Mouse (Mus musculus): ENCODE results near the gene Tanc1. TPM values are rescaled to one million over a fixed set of nuclear protein-coding genes. Genes with fewer than 3 reads are reported as not detected.

The Tanc1 gene
- polyA plus RNA-seq, 1 experiment from 2014 or later: 10.8 TPM

GRCm38 (mm10) chr2:59757015-59757414 is 145.2 kb downstream of the Tanc1 start:
- H3K36me3 ChIP-seq: no peaks in the 10 kb centered on the region
- 77% methylated on average over 6 of the region's 6 CpGs for WGBS
- H3K27me3 ChIP-seq: no peaks in the 10 kb centered on the region
- no peak overlapping the region for H3K4me3 ChIP-seq
- ATAC-seq (ENCODE audit: low FRiP score, low read depth): no peak
- H3K9me3 ChIP-seq: no peaks in the 10 kb centered on the region
- H3K4me2 ChIP-seq (replicated peaks): no peak overlapping the region
- H3K9ac ChIP-seq (replicated peaks): no peak overlapping the region
- H3K4me1 ChIP-seq: peaks cover 10% of the 10 kb centered on the region; the same call in 1 of the 2 replicates
- no peak overlapping the region for H3K27ac ChIP-seq (replicated peaks)

DNA sequence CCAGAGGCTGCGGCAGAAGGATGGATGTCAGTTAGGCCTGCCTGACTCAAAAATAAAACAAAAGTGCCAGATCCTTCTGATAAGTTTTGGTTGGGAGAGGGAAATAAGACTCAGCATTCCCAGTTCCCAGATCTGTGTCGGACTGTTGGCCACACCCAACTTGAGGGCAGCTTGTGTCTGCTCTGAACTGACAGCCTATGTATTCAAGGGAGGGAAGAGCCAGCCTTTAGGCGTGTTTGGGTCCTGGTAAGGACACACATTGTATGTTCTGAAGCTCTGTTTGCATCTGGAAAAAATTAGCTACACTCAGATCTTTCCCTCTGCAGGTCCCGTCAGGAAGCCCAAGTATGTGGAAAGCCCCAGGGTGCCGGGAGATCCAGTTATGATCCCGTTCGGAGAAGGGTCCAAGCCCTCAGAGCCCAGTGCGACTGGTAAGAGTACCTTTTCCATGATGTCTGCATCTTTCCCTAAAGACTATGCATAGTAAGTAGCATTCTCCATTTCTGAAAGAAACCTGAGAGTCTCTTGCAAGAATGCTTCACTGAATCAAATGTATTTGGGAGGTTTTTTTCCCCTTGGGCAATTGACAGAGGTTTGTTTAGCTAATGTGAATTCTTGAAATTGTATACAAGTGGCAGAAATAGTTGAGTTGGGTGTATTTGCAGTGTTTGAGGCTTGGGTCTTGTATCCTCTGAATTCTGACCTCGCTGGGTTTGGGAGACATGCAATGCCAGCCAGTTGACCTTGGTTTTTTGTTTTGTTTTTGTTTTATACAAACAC is 146.5 kb downstream of the Tanc1 start:
- no peak for ATAC-seq (ENCODE audit: low FRiP score, low read depth)
- Histone ChIP-seq H3K4me3 (no peak overlapping the region), H3K9ac (replicated peaks) (no peak overlapping the region), H3K36me3 (no peaks in the 10 kb centered on the region), H3K9me3 (no peaks in the 10 kb centered on the region), H3K4me1 (peaks cover 10% of the 10 kb centered on the region; the same call in 1 of the 2 replicates), H3K27ac (replicated peaks) (no peak overlapping the region), H3K27me3 (no peaks in the 10 kb centered on the region), H3K4me2 (replicated peaks) (no peak overlapping the region)
- 75% methylated on average over 9 of the region's 9 CpGs for WGBS

DNA sequence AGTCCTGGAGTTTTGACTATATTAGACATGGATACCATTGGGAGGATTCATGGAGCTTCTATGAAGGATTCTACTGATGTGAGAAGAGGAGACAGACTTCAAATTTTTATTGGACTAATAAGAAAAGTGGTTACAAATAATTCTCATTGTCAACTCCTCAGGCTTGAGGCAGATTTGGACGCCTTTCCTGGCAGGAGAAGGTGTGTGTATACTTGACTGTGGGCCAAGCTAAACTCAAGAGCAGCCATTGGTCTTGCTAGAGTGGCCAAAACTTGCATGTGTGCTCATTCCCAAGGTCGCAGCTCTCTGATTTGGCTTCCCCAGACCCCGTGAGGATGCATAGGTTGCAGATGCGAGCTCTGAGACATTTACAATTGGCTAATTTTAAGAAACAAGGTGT is 148.9 kb downstream of the Tanc1 start:
- WGBS: 95% methylated on average over 4 of the region's 4 CpGs
- no peaks in the 10 kb centered on the region for H3K36me3 ChIP-seq
- no peaks in the 10 kb centered on the region for H3K9me3 ChIP-seq
- no peak overlapping the region for H3K9ac ChIP-seq (replicated peaks)
- H3K27ac ChIP-seq (replicated peaks): no peak overlapping the region
- no peak for ATAC-seq (ENCODE audit: low FRiP score, low read depth)
- H3K4me2 ChIP-seq (replicated peaks): no peak overlapping the region
- peaks cover 10% of the 10 kb centered on the region for H3K4me1 ChIP-seq
- H3K4me3 ChIP-seq: no peak overlapping the region
- H3K27me3 ChIP-seq: no peaks in the 10 kb centered on the region

- no peak overlapping the region for H3K27ac ChIP-seq (replicated peaks)
- no peaks in the 10 kb centered on the region for H3K36me3 ChIP-seq
- no peaks in the 10 kb centered on the region for H3K9me3 ChIP-seq
- H3K4me3 ChIP-seq: no peak overlapping the region
- H3K4me1 ChIP-seq: peaks cover 10% of the 10 kb centered on the region
- no peak overlapping the region for H3K9ac ChIP-seq (replicated peaks)
- WGBS: 69% methylated on average over 12 of the region's 12 CpGs
- no peak overlapping the region for H3K4me2 ChIP-seq (replicated peaks)
- H3K27me3 ChIP-seq: no peaks in the 10 kb centered on the region
- ATAC-seq (ENCODE audit: low FRiP score, low read depth): no peak
Observed at GRCm38 (mm10) chr2:59761183-59761582, 149.3 kb downstream of the Tanc1 start.

GRCm38 (mm10) chr2:59762277-59762676 is 150.4 kb downstream of the Tanc1 start:
- Histone ChIP-seq H3K4me2 (replicated peaks) (no peak overlapping the region), H3K9me3 (no peaks in the 10 kb centered on the region), H3K27me3 (no peaks in the 10 kb centered on the region), H3K4me3 (no peak overlapping the region), H3K9ac (replicated peaks) (no peak overlapping the region), H3K4me1 (peaks cover 7% of the 10 kb centered on the region), H3K27ac (replicated peaks) (no peak overlapping the region), H3K36me3 (no peaks in the 10 kb centered on the region)
- WGBS: 88% methylated on average over 5 of the region's 5 CpGs
- no peak for ATAC-seq (ENCODE audit: low FRiP score, low read depth)

GRCm38 (mm10) chr2:59765671-59766070 is 153.8 kb downstream of the Tanc1 start:
- no peaks in the 10 kb centered on the region; the same call in 1 of the 2 replicates for H3K27me3 ChIP-seq
- no peak overlapping the region for H3K9ac ChIP-seq (replicated peaks)
- no peak overlapping the region for H3K4me3 ChIP-seq
- H3K4me2 ChIP-seq (replicated peaks): no peak overlapping the region
- H3K4me1 ChIP-seq: peaks cover 5% of the 10 kb centered on the region
- ATAC-seq (ENCODE audit: low FRiP score, low read depth): no peak
- H3K9me3 ChIP-seq: no peaks in the 10 kb centered on the region
- H3K27ac ChIP-seq (replicated peaks): no peak overlapping the region
- WGBS: 59% methylated on average over 10 of the region's 10 CpGs
- no peaks in the 10 kb centered on the region for H3K36me3 ChIP-seq

DNA sequence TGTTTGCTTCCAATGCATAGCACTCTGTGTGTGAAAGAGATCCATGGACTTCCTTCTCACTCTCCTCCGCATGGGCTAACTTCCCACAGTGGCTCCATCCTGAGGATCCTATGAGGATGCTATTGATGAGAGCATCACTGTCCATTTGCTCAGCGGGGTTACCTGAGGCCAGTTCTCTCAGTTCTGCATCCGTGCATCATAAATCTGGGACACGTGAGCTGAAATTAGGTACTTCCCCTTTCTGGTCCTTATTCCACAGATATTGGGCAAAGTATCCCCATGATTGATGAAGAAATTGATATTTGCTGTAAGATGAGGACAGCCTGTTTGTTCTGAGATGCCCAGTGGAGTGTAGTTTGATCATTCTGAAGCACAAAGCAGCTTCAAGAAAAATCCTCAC is 156.1 kb downstream of the Tanc1 start:
- H3K4me1 ChIP-seq: peaks cover 23% of the 10 kb centered on the region
- H3K9me3 ChIP-seq: no peaks in the 10 kb centered on the region
- no peak overlapping the region for H3K27ac ChIP-seq (replicated peaks)
- ATAC-seq (ENCODE audit: low FRiP score, low read depth): no peak
- H3K36me3 ChIP-seq: no peaks in the 10 kb centered on the region
- H3K4me3 ChIP-seq: no peak overlapping the region
- H3K27me3 ChIP-seq: no peaks in the 10 kb centered on the region; the same call in 1 of the 2 replicates
- WGBS: 92% methylated on average over 4 of the region's 4 CpGs
- no peak overlapping the region for H3K4me2 ChIP-seq (replicated peaks)
- no peak overlapping the region for H3K9ac ChIP-seq (replicated peaks)

DNA sequence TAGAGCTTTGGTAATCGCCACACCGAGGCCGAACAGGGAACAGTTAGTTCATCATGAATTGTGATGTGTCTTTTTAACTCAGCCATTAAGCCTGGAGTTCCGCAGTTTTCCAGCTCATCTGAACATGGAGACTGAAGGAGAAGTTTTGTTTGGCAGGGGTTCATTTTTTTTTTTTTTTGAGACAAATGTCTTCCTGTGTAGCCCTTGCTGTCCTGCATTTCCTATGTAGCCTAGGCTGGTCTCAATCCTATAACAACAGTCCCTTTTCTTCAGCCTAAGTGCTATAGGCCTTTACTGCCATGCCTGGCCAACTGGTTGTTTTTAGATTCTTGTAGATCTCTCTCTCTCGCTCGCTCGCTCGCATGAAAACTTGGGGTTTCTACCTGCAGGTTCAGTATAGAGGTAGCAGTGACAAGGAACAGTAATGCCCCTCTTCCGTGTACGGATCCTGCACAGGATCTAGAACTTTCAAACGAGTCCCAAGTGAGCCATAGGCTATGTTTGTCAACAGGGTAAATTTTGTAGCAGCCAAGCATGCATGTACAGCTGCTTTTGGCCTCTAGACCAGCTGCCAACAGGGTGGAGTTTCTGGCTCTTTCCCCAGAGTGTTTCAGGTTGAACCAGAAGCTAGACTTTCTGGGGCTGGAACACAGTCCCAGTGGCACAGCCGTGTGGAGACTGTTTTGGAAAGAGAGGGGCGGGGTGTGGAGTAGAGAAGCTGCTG is 157.0 kb downstream of the Tanc1 start:
- Histone ChIP-seq H3K36me3 (no peaks in the 10 kb centered on the region), H3K4me2 (replicated peaks) (no peak overlapping the region), H3K27ac (replicated peaks) (no peak overlapping the region), H3K27me3 (no peaks in the 10 kb centered on the region; the same call in 1 of the 2 replicates), H3K4me1 (peaks cover 26% of the 10 kb centered on the region), H3K9ac (replicated peaks) (no peak overlapping the region), H3K4me3 (no peak overlapping the region), H3K9me3 (no peaks in the 10 kb centered on the region)
- 94% methylated on average over 13 of the region's 13 CpGs for WGBS
- ATAC-seq (ENCODE audit: low FRiP score, low read depth): no peak

- no peaks in the 10 kb centered on the region for H3K9me3 ChIP-seq
- no peaks in the 10 kb centered on the region for H3K36me3 ChIP-seq
- H3K27me3 ChIP-seq: no peaks in the 10 kb centered on the region; the same call in 1 of the 2 replicates
- H3K4me1 ChIP-seq: peaks cover 26% of the 10 kb centered on the region
- no peak overlapping the region for H3K4me2 ChIP-seq (replicated peaks)
- no peak overlapping the region for H3K27ac ChIP-seq (replicated peaks)
- no peak overlapping the region for H3K4me3 ChIP-seq
- no peak for ATAC-seq (ENCODE audit: low FRiP score, low read depth)
- WGBS: 95% methylated on average over 3 of the region's 3 CpGs
- no peak overlapping the region for H3K9ac ChIP-seq (replicated peaks)
Observed at GRCm38 (mm10) chr2:59769385-59769735, 157.5 kb downstream of the Tanc1 start.

DNA sequence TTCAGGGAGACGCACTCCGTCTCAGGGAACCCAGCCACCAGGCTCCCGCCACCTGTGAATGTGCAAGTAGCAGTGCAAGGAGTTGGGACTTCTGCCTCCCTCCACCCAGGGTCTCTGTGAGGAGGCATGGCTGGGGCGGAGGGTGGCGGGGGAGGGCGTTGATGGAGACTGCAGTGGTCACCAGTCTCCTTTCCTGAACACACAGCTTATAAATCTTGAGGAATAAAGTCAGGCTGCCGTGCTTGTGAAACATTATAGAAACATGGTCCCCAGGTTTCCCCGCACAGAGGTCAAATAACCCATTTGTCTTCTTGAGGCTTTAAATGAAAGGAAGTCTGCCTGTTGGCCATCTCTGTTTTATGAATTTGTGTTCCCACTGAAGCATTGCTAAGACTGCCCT is 159.9 kb downstream of the Tanc1 start:
- Histone ChIP-seq H3K4me3 (no peak overlapping the region), H3K4me1 (peaks cover 30% of the 10 kb centered on the region), H3K9me3 (no peaks in the 10 kb centered on the region), H3K4me2 (replicated peaks) (no peak overlapping the region), H3K27ac (replicated peaks) (no peak overlapping the region), H3K27me3 (no peaks in the 10 kb centered on the region; the same call in 1 of the 2 replicates), H3K9ac (replicated peaks) (no peak overlapping the region), H3K36me3 (no peaks in the 10 kb centered on the region)
- ATAC-seq (ENCODE audit: low FRiP score, low read depth): no peak
- 72% methylated on average over 8 of the region's 8 CpGs for WGBS

DNA sequence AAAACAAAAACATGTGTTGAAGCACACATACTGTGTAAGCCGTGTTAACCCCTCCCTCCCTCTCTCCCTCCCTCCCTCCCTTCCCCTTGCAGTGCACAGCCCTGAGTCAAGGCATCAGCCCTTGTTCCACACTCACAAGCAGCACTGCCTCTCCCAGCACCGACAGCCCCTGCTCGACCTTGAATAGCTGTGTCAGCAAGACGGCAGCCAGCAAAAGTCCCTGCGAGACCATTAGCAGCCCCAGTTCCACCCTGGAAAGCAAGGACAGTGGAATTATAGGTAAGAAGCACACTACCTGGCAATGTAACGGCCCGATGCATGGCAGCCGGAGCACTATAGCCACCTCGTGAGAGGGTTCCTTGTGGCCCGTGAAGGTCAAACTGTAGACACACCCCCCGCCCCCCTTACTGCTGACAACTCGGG is 160.4 kb downstream of the Tanc1 start:
- no peak overlapping the region; the same call in 1 of the 2 replicates for H3K4me2 ChIP-seq (replicated peaks)
- 38% methylated on average over 12 of the region's 12 CpGs for WGBS
- ATAC-seq (ENCODE audit: low FRiP score, low read depth): peak; percentile 84

DNA sequence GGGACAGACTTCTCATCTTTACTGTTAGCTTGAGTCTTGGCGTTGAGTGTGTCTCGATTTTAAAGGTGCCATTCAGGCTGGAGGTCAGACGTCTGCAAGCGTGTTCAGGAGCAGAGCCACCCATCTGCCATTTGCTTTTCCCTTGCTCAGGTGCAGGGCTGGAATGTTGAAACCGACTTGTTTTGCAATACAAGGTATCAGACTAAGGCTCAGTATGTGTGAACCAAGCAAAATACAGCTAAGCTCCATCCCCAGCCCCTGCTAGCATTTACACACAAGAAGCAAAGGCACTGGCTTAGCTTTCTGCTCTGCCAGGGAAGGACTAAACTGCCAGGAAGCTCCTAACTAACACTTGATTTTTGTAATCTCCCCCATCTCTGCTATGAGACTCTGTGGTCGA is 162.5 kb downstream of the Tanc1 start:
- Histone ChIP-seq H3K27me3 (no peaks in the 10 kb centered on the region), H3K9ac (replicated peaks) (no peak overlapping the region), H3K4me1 (peaks cover 30% of the 10 kb centered on the region), H3K4me2 (replicated peaks) (no peak overlapping the region), H3K27ac (replicated peaks) (no peak overlapping the region), H3K4me3 (no peak overlapping the region), H3K36me3 (no peaks in the 10 kb centered on the region), H3K9me3 (no peaks in the 10 kb centered on the region)
- WGBS: 87% methylated on average over 6 of the region's 6 CpGs
- no peak for ATAC-seq (ENCODE audit: low FRiP score, low read depth)

More for the DNA sequence above, 160.4 kb downstream of the Tanc1 start:
- Histone ChIP-seq H3K27me3 (no peaks in the 10 kb centered on the region; the same call in 1 of the 2 replicates), H3K9me3 (no peaks in the 10 kb centered on the region), H3K4me1 (peaks cover 30% of the 10 kb centered on the region), H3K4me3 (no peak overlapping the region), H3K9ac (replicated peaks) (peak overlapping the region; percentile 28; the same call in 1 of the 2 replicates), H3K36me3 (no peaks in the 10 kb centered on the region), H3K27ac (replicated peaks) (no peak overlapping the region; the same call in 1 of the 2 replicates)
